Mouse (Mus musculus) hindbrain, embryonic 13.5 days (tissue): ENCODE measurements around the gene Ccdc191. TPM values are rescaled to one million over a fixed set of nuclear protein-coding genes. Genes with fewer than 3 reads are reported as not detected.

Source experiments
- ATAC-seq: fragments of 200-750 bp; cut with Nextera tagmentation; 2 replicates; pipeline ENCODE4 v1.8.0; 2017; ENCODE audit warnings: moderate TSS enrichment; ENCODE audit not compliant: low FRiP score
- H3K27ac ChIP-seq: fragments of 300-500 bp; sonication (generic); 2 replicates; pipeline ENCODE4 v1.5.1; 2015; ENCODE audit warnings: inconsistent platforms, mild to moderate bottlenecking, moderate library complexity
- H3K27me3 ChIP-seq: fragments of 300-500 bp; sonication (generic); 2 replicates; pipeline ENCODE4 v1.6.1; 2015; ENCODE audit warnings: mild to moderate bottlenecking, inconsistent platforms
- H3K36me3 ChIP-seq: fragments of 300-500 bp; sonication (generic); 2 replicates; pipeline ENCODE4 v1.6.1; 2015; ENCODE audit warnings: mild to moderate bottlenecking, inconsistent platforms
- H3K4me1 ChIP-seq: fragments of 300-500 bp; sonication (generic); replicated peaks from 2 replicates; pipeline ENCODE4 v1.6.1; 2015; ENCODE audit warnings: inconsistent platforms
- H3K4me2 ChIP-seq: fragments of 300-500 bp; sonication (generic); 2 replicates; pipeline ENCODE4 v1.6.1; 2015; ENCODE audit warnings: inconsistent platforms, mild to moderate bottlenecking, moderate library complexity
- H3K4me3 ChIP-seq: fragments of 300-500 bp; sonication (generic); 2 replicates; pipeline ENCODE4 v1.5.1; 2015; ENCODE audit warnings: mild to moderate bottlenecking, inconsistent platforms
- H3K9ac ChIP-seq: fragments of 300-500 bp; sonication (generic); 2 replicates; pipeline ENCODE4 v1.6.1; 2015; ENCODE audit warnings: mild to moderate bottlenecking, inconsistent platforms
- H3K9me3 ChIP-seq: fragments of 300-500 bp; sonication (generic); 2 replicates; pipeline ENCODE4 v1.6.1; 2016; ENCODE audit warnings: inconsistent platforms
- WGBS: fragments of 180-500 bp; shearing (Covaris S2); methylation state at CpG from one replicate; pipeline ENCODE4 v1.1.7; 2015; 5-methylcytosine and 5-hydroxymethylcytosine counted together
- polyA plus RNA-seq: library from polyadenylated mRNA; unstranded; fragments of >200 nt; fragmentation: Nextera tagmentation; extraction: Ambion mirVana; gene quantifications from 2 replicates; pipeline ENCODE4 v1.2.1, GENCODE M21; 2015

The Ccdc191 gene
- polyA plus RNA-seq, result 10.1 and 12.0 TPM in 2 replicates

GRCm38 (mm10) chr16:43889208-43890004, at the start of gene Ccdc191:
TSS of gene Ccdc191 (plus strand) at chr16:43889800.
- peak; percentile 100 for ATAC-seq
- WGBS, result under 1% methylated on average over 33 of the region's 33 CpGs

GRCm38 (mm10) chr16:43841236-43841635, 48.4 kb upstream of the Ccdc191 start:
- Histone ChIP-seq H3K27ac (no peak overlapping the region), H3K9ac (no peak overlapping the region), H3K27me3 (no peaks in the 10 kb centered on the region), H3K4me1 (no peaks in the 10 kb centered on the region), H3K36me3 (no peaks in the 10 kb centered on the region), H3K9me3 (no peaks in the 10 kb centered on the region), H3K4me3 (no peak overlapping the region), H3K4me2 (no peak overlapping the region)
- ATAC-seq, result no peak
- 87% methylated on average over 1 of the region's 1 CpGs for WGBS

More at GRCm38 (mm10) chr16:43889208-43890004, at the start of gene Ccdc191:
- peak within 1 kb of the TSS; percentile 86 for H3K4me2 ChIP-seq
- no peaks in the 10 kb centered on the region for H3K36me3 ChIP-seq
- H3K27ac ChIP-seq, result peak within 1 kb of the TSS; percentile 67
- H3K9ac ChIP-seq, result peak within 1 kb of the TSS; percentile 82
- peaks cover 21% of the 10 kb centered on the region for H3K4me1 ChIP-seq
- H3K9me3 ChIP-seq, result no peaks in the 10 kb centered on the region
- H3K27me3 ChIP-seq, result no peaks in the 10 kb centered on the region
- H3K4me3 ChIP-seq, result peak within 1 kb of the TSS; percentile 57

- 82% methylated on average over 1 of the region's 1 CpGs for WGBS
- Histone ChIP-seq H3K4me2 (no peak overlapping the region), H3K36me3 (no peaks in the 10 kb centered on the region), H3K4me1 (no peaks in the 10 kb centered on the region), H3K9me3 (no peaks in the 10 kb centered on the region), H3K4me3 (no peak overlapping the region), H3K27me3 (no peaks in the 10 kb centered on the region), H3K27ac (no peak overlapping the region), H3K9ac (no peak overlapping the region)
- no peak for ATAC-seq
Observed at GRCm38 (mm10) chr16:43849839-43850238, 39.8 kb upstream of the Ccdc191 start.

GRCm38 (mm10) chr16:43858941-43859476, 30.6 kb upstream of the Ccdc191 start:
- no peak overlapping the region for H3K4me3 ChIP-seq
- peaks cover 19% of the 10 kb centered on the region for H3K36me3 ChIP-seq
- no peak overlapping the region for H3K9ac ChIP-seq
- no peaks in the 10 kb centered on the region for H3K27me3 ChIP-seq
- 86% methylated on average over 5 of the region's 5 CpGs for WGBS
- no peaks in the 10 kb centered on the region for H3K4me1 ChIP-seq
- ATAC-seq, result no peak
- no peak overlapping the region for H3K4me2 ChIP-seq
- H3K27ac ChIP-seq, result no peak overlapping the region
- no peaks in the 10 kb centered on the region for H3K9me3 ChIP-seq

- H3K4me2 ChIP-seq, result no peak overlapping the region
- WGBS, result 87% methylated on average over 6 of the region's 6 CpGs
Observed at GRCm38 (mm10) chr16:43860624-43861023, 29.0 kb upstream of the Ccdc191 start.

GRCm38 (mm10) chr16:43869805-43870204, 19.8 kb upstream of the Ccdc191 start:
- Histone ChIP-seq H3K4me2 (no peak overlapping the region), H3K27me3 (no peaks in the 10 kb centered on the region), H3K4me3 (no peak overlapping the region), H3K9me3 (no peaks in the 10 kb centered on the region), H3K36me3 (peaks cover 40% of the 10 kb centered on the region), H3K4me1 (no peaks in the 10 kb centered on the region), H3K9ac (no peak overlapping the region), H3K27ac (no peak overlapping the region)
- ATAC-seq, result no peak

More at GRCm38 (mm10) chr16:43860624-43861023, 29.0 kb upstream of the Ccdc191 start:
- no peaks in the 10 kb centered on the region for H3K27me3 ChIP-seq
- no peaks in the 10 kb centered on the region for H3K9me3 ChIP-seq
- peaks cover 24% of the 10 kb centered on the region for H3K36me3 ChIP-seq
- no peak overlapping the region for H3K4me3 ChIP-seq
- no peak overlapping the region for H3K9ac ChIP-seq
- no peak overlapping the region for H3K27ac ChIP-seq
- ATAC-seq, result no peak
- H3K4me1 ChIP-seq, result no peaks in the 10 kb centered on the region

- Histone ChIP-seq H3K4me3 (no peak overlapping the region), H3K4me1 (no peaks in the 10 kb centered on the region), H3K9ac (no peak overlapping the region), H3K27me3 (no peaks in the 10 kb centered on the region), H3K9me3 (no peaks in the 10 kb centered on the region), H3K36me3 (peaks cover 55% of the 10 kb centered on the region), H3K4me2 (no peak overlapping the region), H3K27ac (no peak overlapping the region)
- no peak for ATAC-seq
- 94% methylated on average over 7 of the region's 7 CpGs for WGBS
Observed at GRCm38 (mm10) chr16:43871419-43871818, 18.2 kb upstream of the Ccdc191 start.

GRCm38 (mm10) chr16:43879769-43880168, 9.8 kb upstream of the Ccdc191 start:
- WGBS, result 94% methylated on average over 6 of the region's 6 CpGs
- Histone ChIP-seq H3K4me2 (no peak overlapping the region), H3K36me3 (peaks cover 42% of the 10 kb centered on the region), H3K4me3 (no peak overlapping the region), H3K4me1 (no peaks in the 10 kb centered on the region), H3K27ac (no peak overlapping the region), H3K9me3 (no peaks in the 10 kb centered on the region), H3K9ac (no peak overlapping the region), H3K27me3 (no peaks in the 10 kb centered on the region)
- no peak for ATAC-seq

GRCm38 (mm10) chr16:43881636-43882035, 8.0 kb upstream of the Ccdc191 start:
- Histone ChIP-seq H3K9ac (no peak overlapping the region), H3K4me2 (no peak overlapping the region), H3K4me1 (no peaks in the 10 kb centered on the region), H3K27me3 (no peaks in the 10 kb centered on the region), H3K27ac (no peak overlapping the region), H3K36me3 (peaks cover 24% of the 10 kb centered on the region), H3K9me3 (no peaks in the 10 kb centered on the region), H3K4me3 (no peak overlapping the region)
- no peak for ATAC-seq
- 66% methylated on average over 3 of the region's 3 CpGs for WGBS

- 97% methylated on average over 2 of the region's 2 CpGs for WGBS
- no peak for ATAC-seq
Observed at GRCm38 (mm10) chr16:43882329-43882728, 7.3 kb upstream of the Ccdc191 start.

GRCm38 (mm10) chr16:43890005-43890336, 371 bp downstream of the Ccdc191 start:
- no peaks in the 10 kb centered on the region for H3K36me3 ChIP-seq
- peak overlapping the region; percentile 57 for H3K4me3 ChIP-seq
- ATAC-seq, result peak; percentile 97
- H3K9ac ChIP-seq, result peak overlapping the region; percentile 82
- H3K27ac ChIP-seq, result peak overlapping the region; percentile 67
- peak overlapping the region; percentile 70 for H3K4me2 ChIP-seq
- peaks cover 21% of the 10 kb centered on the region for H3K4me1 ChIP-seq
- no peaks in the 10 kb centered on the region for H3K9me3 ChIP-seq
- 0% methylated on average over 9 of the region's 9 CpGs for WGBS
- no peaks in the 10 kb centered on the region for H3K27me3 ChIP-seq

More at GRCm38 (mm10) chr16:43882329-43882728, 7.3 kb upstream of the Ccdc191 start:
- Histone ChIP-seq H3K9me3 (no peaks in the 10 kb centered on the region), H3K4me2 (no peak overlapping the region), H3K9ac (no peak overlapping the region), H3K27me3 (no peaks in the 10 kb centered on the region), H3K4me3 (no peak overlapping the region), H3K27ac (no peak overlapping the region), H3K4me1 (no peaks in the 10 kb centered on the region), H3K36me3 (peaks cover 19% of the 10 kb centered on the region)

GRCm38 (mm10) chr16:43890747-43891336, 1.2 kb downstream of the Ccdc191 start:
- no peaks in the 10 kb centered on the region for H3K9me3 ChIP-seq
- H3K4me2 ChIP-seq, result peak overlapping the region; percentile 70
- no peak overlapping the region for H3K27ac ChIP-seq
- peaks cover 21% of the 10 kb centered on the region for H3K4me1 ChIP-seq
- H3K4me3 ChIP-seq, result peak overlapping the region; percentile 57; the same call in 1 of the 2 replicates
- 87% methylated on average over 4 of the region's 4 CpGs for WGBS
- no peaks in the 10 kb centered on the region for H3K27me3 ChIP-seq
- H3K36me3 ChIP-seq, result no peaks in the 10 kb centered on the region
- peak overlapping the region; percentile 82; the same call in 1 of the 2 replicates for H3K9ac ChIP-seq
- ATAC-seq, result no peak
